22 mouse cellular contexts compared by ENCODE assay signal in genomic region chr1:73495971-73496749, GRCm38 (mm10).
"Had no signal": no experiment of that assay in that cellular context is flagged by ENCODE, and none has a peak within 500 bp of the region (broad histone marks: within the 10 kb centered on the region; RNA-seq: fewer than 3 reads in every experiment).

No protein-coding gene starts in this region.

- H3K4me2 ChIP-seq: heart, embryonic 11.5 days; heart, embryonic 13.5 days; heart, embryonic 15.5 days; hindbrain, embryonic 13.5 days; hindbrain, embryonic 15.5 days; limb, embryonic 13.5 days; limb, embryonic 15.5 days; liver, embryonic 12.5 days had no signal

- DNase-seq: gastrocnemius, postnatal 14 days; gastrocnemius, postnatal 36 days; heart, adult 2 months; heart, postnatal 36 days; kidney, adult 11 months; kidney, adult 8-10 months; kidney, postnatal 10 days; kidney, postnatal 25 days; kidney, postnatal 4 days; layer of hippocampus, adult 9-11 months; left cerebral cortex, postnatal 4 days had no signal

- H3K36me3 ChIP-seq: heart, embryonic 13.5 days; heart, embryonic 15.5 days; hindbrain, embryonic 13.5 days; hindbrain, embryonic 15.5 days; limb, embryonic 13.5 days; limb, embryonic 15.5 days; liver, embryonic 12.5 days had no signal

- H3K4me3 ChIP-seq: heart, adult 2 months; heart, embryonic 13.5 days; heart, embryonic 15.5 days; hindbrain, embryonic 13.5 days; hindbrain, embryonic 15.5 days; left cerebral cortex, adult 2 months; limb, embryonic 13.5 days; limb, embryonic 15.5 days; liver, embryonic 12.5 days had no signal

- H3K27me3 ChIP-seq: heart, embryonic 13.5 days; heart, embryonic 15.5 days; hindbrain, embryonic 13.5 days; hindbrain, embryonic 15.5 days; limb, embryonic 13.5 days; limb, embryonic 15.5 days; liver, embryonic 12.5 days had no signal

- ATAC-seq: hindbrain, postnatal 0 days; intestine, embryonic 16.5 days; liver, embryonic 12.5 days had no signal
